Mouse (Mus musculus): Measurements from ENCODE around the gene Nrip2.

DNA sequence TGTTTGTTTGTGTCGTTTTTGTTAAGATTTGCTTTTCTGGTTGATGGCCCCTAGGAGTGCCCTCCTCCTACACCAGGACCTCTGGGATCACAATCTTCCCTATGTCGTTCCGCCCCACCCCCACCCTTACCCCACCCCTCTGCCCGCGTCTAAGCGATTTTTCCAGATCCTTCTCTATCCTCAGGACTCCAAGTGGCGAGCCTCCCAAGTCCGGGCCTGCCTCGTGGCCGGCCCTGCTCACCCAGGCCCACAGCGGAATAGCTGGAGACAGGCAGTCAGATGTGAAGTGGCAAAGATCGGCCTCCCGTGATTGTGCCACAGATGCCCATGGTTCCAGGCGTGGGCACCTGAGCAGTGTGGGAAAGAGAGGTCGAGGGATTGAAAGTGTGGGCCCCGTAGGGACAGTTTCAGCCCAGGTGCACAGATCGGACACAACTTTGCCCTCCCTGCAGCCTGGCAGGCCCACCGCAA is 39.8 kb downstream of the Nrip2 start:
- no peak for TF ChIP-seq CTCF (IDR thresholded peaks at IDR 0.05; ENCODE audit: low read depth, low read length)
- no peak for TF ChIP-seq POLR2A (IDR thresholded peaks at IDR 0.05; ENCODE audit: borderline replicate concordance, low read depth, low read length)

All from bone marrow macrophage, adult 2 months (primary cell).